Mouse (Mus musculus): ENCODE results near the gene Ctbp1. TPM values are rescaled to one million over a fixed set of nuclear protein-coding genes. Genes with fewer than 3 reads are reported as not detected.

Ctbp1 gene
- total RNA-seq, 2 experiments from 2014 or later = 272 to 273 TPM

DNA sequence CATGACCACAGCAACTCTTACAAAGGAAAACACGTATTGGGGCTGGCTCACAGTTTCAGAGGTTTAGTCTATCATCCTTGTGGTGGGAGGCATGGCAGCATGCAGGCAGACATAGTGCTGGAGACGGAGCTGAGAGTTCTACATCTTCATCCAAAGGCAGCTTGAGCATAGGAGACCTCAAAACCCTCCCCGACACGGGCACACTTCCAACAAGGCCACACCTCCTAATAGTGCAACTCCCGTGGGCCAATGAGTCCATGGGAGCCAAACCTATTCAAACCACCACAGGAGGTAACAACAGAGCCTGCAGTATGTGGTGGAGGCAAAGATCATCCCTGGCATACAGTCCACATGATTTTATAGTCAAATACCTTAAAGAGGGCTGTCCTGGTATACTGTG lies 63.5 kb downstream of the Ctbp1 start:
- no peak for DNase-seq (ENCODE audit: low spot score in 2 of 2)

DNA sequence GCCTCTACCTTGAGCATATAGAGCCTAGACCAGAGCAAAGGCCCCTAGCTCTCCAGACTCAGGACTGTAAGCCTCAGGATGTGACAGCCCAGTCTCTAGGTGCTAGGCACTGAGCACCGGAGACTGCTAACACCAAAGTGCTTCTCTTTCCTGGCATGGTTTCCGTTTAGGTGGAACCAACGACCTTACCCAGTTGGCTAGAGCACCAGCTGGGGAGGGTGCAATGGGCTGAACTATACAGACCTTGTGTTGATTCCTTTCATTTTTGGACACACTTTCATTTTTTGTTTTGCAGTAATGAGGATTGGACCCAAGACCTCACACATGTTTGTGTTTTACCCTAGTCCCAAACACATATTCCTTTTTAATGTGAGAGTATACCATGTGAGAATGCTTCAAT lies 64.3 kb downstream of the Ctbp1 start:
- no peak for DNase-seq (ENCODE audit: low spot score in 2 of 2)

- DNase-seq (ENCODE audit: low spot score in 2 of 2) = no peak
Measured at GRCm38 (mm10) chr5:33208533-33209245, 66.1 kb downstream of the Ctbp1 start.

DNA sequence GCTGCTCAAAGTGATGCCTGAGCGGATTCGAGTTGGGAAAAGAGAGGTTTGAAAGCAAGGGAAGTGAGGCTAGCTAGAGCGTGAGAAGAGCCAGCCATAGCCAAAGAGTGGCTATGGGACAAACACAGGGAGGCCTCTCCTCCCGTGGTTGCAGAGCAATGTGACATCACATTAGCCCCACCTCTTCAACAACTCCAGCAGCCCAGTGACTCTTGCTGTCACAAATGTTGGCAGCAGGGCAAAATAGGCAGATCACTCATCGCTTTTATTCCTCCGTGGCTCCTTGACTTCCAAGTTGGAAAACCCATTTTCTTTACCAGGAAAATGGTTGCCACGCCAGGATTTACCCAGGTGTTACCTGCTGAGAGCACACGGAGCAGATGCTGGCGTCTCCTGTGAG lies 67.7 kb downstream of the Ctbp1 start:
- no peak for DNase-seq (ENCODE audit: low spot score in 2 of 2)

GRCm38 (mm10) chr5:33206328-33206727 lies 68.5 kb downstream of the Ctbp1 start:
- DNase-seq (ENCODE audit: low spot score in 2 of 2) = no peak

DNA sequence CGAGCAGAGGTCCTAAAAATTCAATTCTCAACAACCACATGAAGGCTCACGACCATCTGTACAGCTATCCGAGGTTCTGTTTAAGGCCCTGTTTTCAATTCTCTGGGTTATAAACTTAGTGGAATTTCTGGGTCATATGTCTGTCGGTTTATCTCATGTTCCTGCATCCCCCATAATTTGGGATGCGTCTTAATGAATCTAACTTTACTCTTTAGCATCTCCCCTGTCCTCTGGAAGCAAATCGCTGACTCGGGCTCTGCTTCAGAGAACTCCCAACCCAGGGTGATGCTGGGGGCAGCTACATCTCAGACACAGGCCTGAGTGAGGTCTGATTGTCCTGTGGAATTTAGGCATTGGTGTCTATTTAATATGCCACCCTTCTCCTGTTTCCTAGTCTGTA lies 70.5 kb downstream of the Ctbp1 start:
- DNase-seq (ENCODE audit: low spot score in 2 of 2) = no peak

DNA sequence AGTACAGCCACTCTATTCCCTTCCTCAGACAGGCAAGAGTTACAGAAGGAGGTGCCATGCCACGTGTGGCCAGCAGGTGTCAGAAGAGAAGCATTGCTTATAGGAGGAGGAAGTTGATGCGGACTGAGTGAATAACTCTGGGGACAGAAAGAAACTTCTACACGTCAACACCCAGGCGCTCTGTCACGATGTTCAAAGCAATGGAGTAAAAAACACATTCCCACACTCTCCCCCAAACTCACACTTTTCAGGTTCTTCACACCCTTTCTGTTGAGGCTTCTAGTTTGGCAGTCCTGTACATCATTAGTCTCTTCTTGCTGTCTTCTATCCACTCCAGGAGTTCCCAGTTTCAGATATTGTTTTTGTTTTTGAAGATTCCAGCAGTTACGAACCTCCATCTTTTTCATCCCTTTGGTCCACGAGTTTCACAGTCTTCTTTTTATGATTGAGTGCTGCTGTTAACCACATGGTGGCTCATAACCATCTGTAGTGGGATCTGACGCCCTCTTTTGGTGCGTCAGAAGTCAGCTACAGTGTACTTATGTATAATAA lies 71.0 kb downstream of the Ctbp1 start:
- peak; percentile 78 to 83 for DNase-seq (ENCODE audit: low spot score in 2 of 2)

- no peak for DNase-seq (ENCODE audit: low spot score in 2 of 2)
Measured at GRCm38 (mm10) chr5:33203171-33203565, 71.6 kb downstream of the Ctbp1 start.

DNA sequence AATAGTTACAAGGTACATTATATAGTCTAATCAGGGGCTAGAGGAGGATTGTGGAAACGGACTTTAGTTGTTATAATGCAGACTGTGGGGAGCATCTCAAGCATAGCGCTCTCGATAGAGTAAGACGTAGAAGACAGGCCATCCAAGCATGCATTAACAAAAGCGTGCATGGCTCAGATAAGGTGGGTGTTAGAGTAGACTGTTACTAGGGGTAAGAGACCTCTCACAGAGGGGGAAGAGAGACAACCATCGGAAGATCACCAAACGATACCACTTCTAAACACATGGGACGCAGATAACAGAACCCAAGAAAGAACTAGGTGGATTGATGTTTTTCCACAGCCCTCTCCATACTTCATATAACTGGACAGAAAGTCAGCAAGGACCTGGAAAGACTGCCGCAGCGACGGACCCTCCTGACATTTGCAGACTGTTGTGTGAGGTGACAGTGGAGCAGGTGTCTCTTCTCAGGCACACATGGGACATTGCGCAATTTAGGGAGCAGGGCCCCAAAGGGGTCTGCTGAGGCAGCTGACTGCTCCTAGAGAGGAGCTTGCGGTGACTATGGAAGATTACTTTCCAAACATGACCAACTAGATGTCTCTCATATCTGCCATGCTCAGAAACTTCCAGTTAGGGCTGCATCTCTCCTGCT lies 72.2 kb downstream of the Ctbp1 start:
- DNase-seq (ENCODE audit: low spot score in 2 of 2) = no peak

GRCm38 (mm10) chr5:33201697-33202096 lies 73.1 kb downstream of the Ctbp1 start:
- no peak for DNase-seq (ENCODE audit: low spot score in 2 of 2)

GRCm38 (mm10) chr5:33200071-33200470 lies 74.7 kb downstream of the Ctbp1 start:
- no peak for DNase-seq (ENCODE audit: low spot score in 2 of 2)

Other genes with a start within 250 kb of the Ctbp1 start
- under 1 TPM; 0.21 to 0.28 TPM for gene Slc5a1, start 170.8 kb downstream of the Ctbp1 start, total RNA-seq (2021)
- gene Spon2, start 56.5 kb downstream of the Ctbp1 start, total RNA-seq (2021) = under 1 TPM; 0.21 to 0.30 TPM
- 10 to 100 TPM; 85.3 to 93.5 TPM for gene Maea, start 60.5 kb upstream of the Ctbp1 start, total RNA-seq (2021)
- 1 to 10 TPM; 7.6 to 9.9 TPM for gene Uvssa, start 103.6 kb upstream of the Ctbp1 start, total RNA-seq (2021)
- not detected for gene Nkx1-1, start 159.0 kb upstream of the Ctbp1 start, total RNA-seq (2021)

Data from layer of hippocampus, postnatal 14 days (tissue).